Mouse (Mus musculus) testis, adult 2 months (tissue): ENCODE results near the gene Dock8.
"Not testable (repeated sequence)": the region's sequence is repeated elsewhere in the genome, so short reads cannot be mapped to it uniquely, and the experiment has no call there.

Experiments used
- CTCF ChIP-seq: fragments of 200-500 bp; IDR thresholded peaks from 2 replicates; pipeline ENCODE4 v1.5.1; 2012; ENCODE audit warnings: low read depth, mild to moderate bottlenecking, inconsistent platforms, low read length, moderate library complexity; ENCODE audit not compliant: control insufficient read depth, insufficient read depth, insufficient replicate concordance
- POLR2A ChIP-seq: fragments of 200-500 bp; IDR thresholded peaks from 2 replicates; pipeline ENCODE4 v1.6.1; 2012; ENCODE audit warnings: low read depth, mild to moderate bottlenecking, inconsistent platforms, low read length, moderate library complexity; ENCODE audit not compliant: control insufficient read depth

DNA sequence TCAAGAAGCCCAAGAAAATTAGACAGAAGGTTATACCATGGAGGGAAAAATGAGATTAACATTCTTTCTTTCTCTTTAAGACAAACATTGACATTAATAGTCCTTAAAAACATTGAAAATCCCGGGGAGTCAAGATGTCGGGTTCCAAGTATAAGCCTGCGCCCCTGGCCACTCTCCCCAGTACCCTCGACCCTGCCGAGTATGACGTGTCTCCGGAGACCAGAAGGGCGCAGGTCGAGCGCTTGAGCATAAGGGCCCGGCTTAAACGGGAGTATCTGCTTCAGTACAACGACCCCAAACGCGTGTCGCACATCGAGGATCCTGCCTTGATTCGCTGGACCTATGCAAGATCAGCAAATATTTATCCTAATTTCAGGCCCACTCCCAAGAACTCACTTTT is 33.7 kb downstream of the Dock8 start:
- not testable (repeated sequence) for TF ChIP-seq POLR2A, CTCF
